Mouse (Mus musculus) heart, postnatal 0 days (tissue): ENCODE results near the gene Csrnp3.

Source experiments
- CTCF ChIP-seq: IDR thresholded peaks from 2 replicates; pipeline ENCODE4 v1.5.1; 2016; ENCODE audit warnings: antibody characterized with exemption, control low read depth, low read depth
- EP300 ChIP-seq: IDR thresholded peaks from 2 replicates; pipeline ENCODE4 v1.6.1; 2016; ENCODE audit warnings: antibody characterized with exemption, low read depth

- no peak for TF ChIP-seq CTCF
- no peak for TF ChIP-seq EP300
Observed at GRCm38 (mm10) chr2:65987069-65987468, 141.5 kb downstream of the Csrnp3 start.
